Mouse (Mus musculus) hindbrain, postnatal 0 days (tissue): ENCODE measurements at regions not wholly inside any gene's neighbourhood (a gene's known extent, or its start where the extent isn't known, plus 50 kb on each side); places are given as distances from the start of the nearest gene placed in this dataset.

Experiments
- ATAC-seq: fragments of 200-750 bp; cut with Nextera tagmentation; 2 replicates; pipeline ENCODE4 v1.8.0; 2017; ENCODE audit warnings: mild to moderate bottlenecking, moderate TSS enrichment, moderate library complexity
- DNase-seq: peaks from one replicate; pipeline ENCODE4 v3.0.0-alpha.2; 2015; ENCODE audit warnings: low spot score
- H3K27ac ChIP-seq: fragments of 300-500 bp; sonication (generic); 2 replicates; pipeline ENCODE4 v1.5.1; 2014; ENCODE audit warnings: mild to moderate bottlenecking
- H3K27me3 ChIP-seq: fragments of 300-500 bp; sonication (generic); 2 replicates; pipeline ENCODE4 v1.6.1; 2014; ENCODE audit warnings: low read length, mixed read lengths; ENCODE audit not compliant: insufficient read depth
- H3K36me3 ChIP-seq: fragments of 300-500 bp; sonication (generic); 2 replicates; pipeline ENCODE4 v1.6.1; 2014; ENCODE audit warnings: low read length, mixed read lengths; ENCODE audit not compliant: insufficient read depth
- H3K4me1 ChIP-seq: fragments of 300-500 bp; sonication (generic); 2 replicates; pipeline ENCODE4 v1.6.1; 2014; ENCODE audit warnings: antibody characterized with exemption, low read length, mixed read lengths; ENCODE audit not compliant: insufficient read depth
- H3K4me2 ChIP-seq: fragments of 300-500 bp; sonication (generic); 2 replicates; pipeline ENCODE4 v1.6.1; 2014; ENCODE audit warnings: low read depth, mild to moderate bottlenecking, low read length, moderate library complexity, mixed read lengths
- H3K4me3 ChIP-seq: fragments of 300-500 bp; sonication (generic); 2 replicates; pipeline ENCODE4 v1.5.1; 2014; ENCODE audit warnings: low read length
- H3K9ac ChIP-seq: fragments of 300-500 bp; sonication (generic); replicated peaks from 2 replicates; pipeline ENCODE4 v1.6.1; 2014; ENCODE audit warnings: mild to moderate bottlenecking, low read length, moderate library complexity, mixed read lengths
- H3K9me3 ChIP-seq: fragments of 300-500 bp; sonication (generic); 2 replicates; pipeline ENCODE4 v1.6.1; 2016; ENCODE audit warnings: low read length, mixed read lengths
- CTCF ChIP-seq: IDR thresholded peaks from 2 replicates; pipeline ENCODE4 v1.5.1; 2016; ENCODE audit warnings: antibody characterized with exemption, control low read depth, low read depth
- WGBS: fragments of 180-500 bp; shearing (Covaris S2); extraction: QIAGEN DNeasy Blood & Tissue Kit; methylation state at CpG from one replicate; pipeline ENCODE4 v1.1.7; 2014; 5-methylcytosine and 5-hydroxymethylcytosine counted together

GRCm38 (mm10) chr11:31615107-31615811 lies 56.4 kb downstream of the Bod1 start:
- no peaks in the 10 kb centered on the region for H3K27me3 ChIP-seq
- TF ChIP-seq CTCF, result peak; percentile 94
- ATAC-seq, result peak; percentile 72
- H3K9me3 ChIP-seq, result no peaks in the 10 kb centered on the region
- no peaks in the 10 kb centered on the region for H3K36me3 ChIP-seq
- H3K27ac ChIP-seq, result no peak overlapping the region
- WGBS, result 55% methylated on average over 10 of the region's 10 CpGs
- no peak overlapping the region for H3K4me2 ChIP-seq
- no peak overlapping the region for H3K4me3 ChIP-seq
- H3K4me1 ChIP-seq, result 0 out of 2 replicates have a peak, but pooled peaks cover 2% of the 10 kb centered on the region
- DNase-seq, result peak; percentile 92
- H3K9ac ChIP-seq, result no peak overlapping the region

GRCm38 (mm10) chr11:31614394-31614713 lies 57.3 kb downstream of the Bod1 start:
- no peak overlapping the region for H3K4me3 ChIP-seq
- no peak for TF ChIP-seq CTCF
- H3K4me1 ChIP-seq, result 0 out of 2 replicates have a peak, but pooled peaks cover 2% of the 10 kb centered on the region
- H3K27me3 ChIP-seq, result no peaks in the 10 kb centered on the region
- peak overlapping the region; percentile 19; the same call in 1 of the 2 replicates for H3K4me2 ChIP-seq
- no peak overlapping the region for H3K27ac ChIP-seq
- no peaks in the 10 kb centered on the region for H3K9me3 ChIP-seq
- 72% methylated on average over 7 of the region's 7 CpGs for WGBS
- H3K9ac ChIP-seq, result no peak overlapping the region
- DNase-seq (no peak), ATAC-seq (no peak; the same call in 1 of the 2 replicates)
- no peaks in the 10 kb centered on the region for H3K36me3 ChIP-seq

- ATAC-seq, result peak; percentile 28; the same call in 1 of the 2 replicates
These were observed 57.8 kb downstream of the Bod1 start for GRCm38 (mm10) chr11:31613688-31614393.

GRCm38 (mm10) chr11:31608458-31608857 lies 63.2 kb downstream of the Bod1 start:
- DNase-seq, result no peak
- no peak overlapping the region for H3K4me3 ChIP-seq
- no peak overlapping the region for H3K4me2 ChIP-seq
- H3K36me3 ChIP-seq, result no peaks in the 10 kb centered on the region
- no peaks in the 10 kb centered on the region for H3K4me1 ChIP-seq
- 82% methylated on average over 4 of the region's 4 CpGs for WGBS
- no peak overlapping the region for H3K27ac ChIP-seq
- no peaks in the 10 kb centered on the region for H3K9me3 ChIP-seq
- no peak for TF ChIP-seq CTCF
- no peak for ATAC-seq
- no peaks in the 10 kb centered on the region for H3K27me3 ChIP-seq
- no peak overlapping the region for H3K9ac ChIP-seq

More at GRCm38 (mm10) chr11:31613688-31614393, 57.8 kb downstream of the Bod1 start:
- WGBS, result 48% methylated on average over 11 of the region's 11 CpGs
- H3K9me3 ChIP-seq, result no peaks in the 10 kb centered on the region
- TF ChIP-seq CTCF, result no peak
- H3K27ac ChIP-seq, result no peak overlapping the region
- H3K4me2 ChIP-seq, result peak overlapping the region; percentile 19; the same call in 1 of the 2 replicates
- no peak for DNase-seq
- no peaks in the 10 kb centered on the region for H3K27me3 ChIP-seq
- H3K36me3 ChIP-seq, result no peaks in the 10 kb centered on the region
- H3K9ac ChIP-seq, result no peak overlapping the region
- H3K4me1 ChIP-seq, result 0 out of 2 replicates have a peak, but pooled peaks cover 2% of the 10 kb centered on the region
- no peak overlapping the region for H3K4me3 ChIP-seq

GRCm38 (mm10) chr11:31601499-31601898 lies 70.2 kb downstream of the Bod1 start:
- no peaks in the 10 kb centered on the region for H3K36me3 ChIP-seq
- H3K27me3 ChIP-seq, result no peaks in the 10 kb centered on the region
- ATAC-seq, result no peak
- 92% methylated on average over 7 of the region's 7 CpGs for WGBS
- H3K27ac ChIP-seq, result no peak overlapping the region
- H3K4me1 ChIP-seq, result no peaks in the 10 kb centered on the region
- no peak for DNase-seq
- no peak overlapping the region for H3K4me3 ChIP-seq
- TF ChIP-seq CTCF, result no peak
- no peak overlapping the region for H3K4me2 ChIP-seq
- no peaks in the 10 kb centered on the region for H3K9me3 ChIP-seq
- H3K9ac ChIP-seq, result no peak overlapping the region

- 88% methylated on average over 2 of the region's 2 CpGs for WGBS
These were observed 78.1 kb downstream of the Bod1 start for GRCm38 (mm10) chr11:31593604-31594003.

GRCm38 (mm10) chr11:31592061-31592460 lies 79.6 kb downstream of the Bod1 start:
- no peak overlapping the region for H3K27ac ChIP-seq
- no peak for DNase-seq
- no peak overlapping the region for H3K4me2 ChIP-seq
- 86% methylated on average over 11 of the region's 11 CpGs for WGBS
- TF ChIP-seq CTCF, result no peak
- no peaks in the 10 kb centered on the region for H3K36me3 ChIP-seq
- no peaks in the 10 kb centered on the region for H3K4me1 ChIP-seq
- H3K9me3 ChIP-seq, result no peaks in the 10 kb centered on the region
- no peaks in the 10 kb centered on the region for H3K27me3 ChIP-seq
- no peak overlapping the region for H3K4me3 ChIP-seq
- no peak for ATAC-seq
- no peak overlapping the region; the same call in 1 of the 2 replicates for H3K9ac ChIP-seq

More at GRCm38 (mm10) chr11:31593604-31594003, 78.1 kb downstream of the Bod1 start:
- no peak overlapping the region for H3K4me3 ChIP-seq
- H3K4me2 ChIP-seq, result no peak overlapping the region
- no peak overlapping the region for H3K9ac ChIP-seq
- ATAC-seq (no peak), DNase-seq (no peak)
- no peak for TF ChIP-seq CTCF
- no peaks in the 10 kb centered on the region for H3K9me3 ChIP-seq
- no peaks in the 10 kb centered on the region for H3K36me3 ChIP-seq
- H3K27me3 ChIP-seq, result no peaks in the 10 kb centered on the region
- no peaks in the 10 kb centered on the region for H3K4me1 ChIP-seq
- H3K27ac ChIP-seq, result no peak overlapping the region
